Mouse (Mus musculus): Measurements from ENCODE around the gene Ccdc177. TPM values are rescaled to one million over a fixed set of nuclear protein-coding genes. Genes with fewer than 3 reads are reported as not detected.

The Ccdc177 gene
- total RNA-seq, 1 experiment from 2014 or later = 0.14 TPM

Other genes starting within 250 kb of the Ccdc177 start
- gene Galnt16, start 242.4 kb downstream of the Ccdc177 start, total RNA-seq (2017) = not detected in 2 replicates
- gene Slc39a9, start 116.8 kb downstream of the Ccdc177 start, total RNA-seq (2017) = 14.1 and 16.4 TPM in 2 replicates
- 115 and 128 TPM in 2 replicates for gene Erh, start 116.3 kb downstream of the Ccdc177 start, total RNA-seq (2017)
- gene Plekhd1, start 68.1 kb downstream of the Ccdc177 start, total RNA-seq (2017) = not detected in 2 replicates
- gene Susd6, start 29.8 kb upstream of the Ccdc177 start, total RNA-seq (2017) = 18.4 and 22.4 TPM in 2 replicates
- gene Srsf5, start 184.8 kb upstream of the Ccdc177 start, total RNA-seq (2017) = 875 and 880 TPM in 2 replicates
- gene Slc10a1, start 208.0 kb upstream of the Ccdc177 start, total RNA-seq (2017) = 2.3 TPM in 1 of 2 replicates, not detected in the other